Mouse (Mus musculus): ENCODE measurements around the gene Rpl26. TPM values are rescaled to one million over a fixed set of nuclear protein-coding genes. Genes with fewer than 3 reads are reported as not detected.

The Rpl26 gene
- polyA plus RNA-seq (2012; fragmentation: generic; extraction: Trizol) = 100 to 1,000 TPM; 611 to 728 TPM

DNA sequence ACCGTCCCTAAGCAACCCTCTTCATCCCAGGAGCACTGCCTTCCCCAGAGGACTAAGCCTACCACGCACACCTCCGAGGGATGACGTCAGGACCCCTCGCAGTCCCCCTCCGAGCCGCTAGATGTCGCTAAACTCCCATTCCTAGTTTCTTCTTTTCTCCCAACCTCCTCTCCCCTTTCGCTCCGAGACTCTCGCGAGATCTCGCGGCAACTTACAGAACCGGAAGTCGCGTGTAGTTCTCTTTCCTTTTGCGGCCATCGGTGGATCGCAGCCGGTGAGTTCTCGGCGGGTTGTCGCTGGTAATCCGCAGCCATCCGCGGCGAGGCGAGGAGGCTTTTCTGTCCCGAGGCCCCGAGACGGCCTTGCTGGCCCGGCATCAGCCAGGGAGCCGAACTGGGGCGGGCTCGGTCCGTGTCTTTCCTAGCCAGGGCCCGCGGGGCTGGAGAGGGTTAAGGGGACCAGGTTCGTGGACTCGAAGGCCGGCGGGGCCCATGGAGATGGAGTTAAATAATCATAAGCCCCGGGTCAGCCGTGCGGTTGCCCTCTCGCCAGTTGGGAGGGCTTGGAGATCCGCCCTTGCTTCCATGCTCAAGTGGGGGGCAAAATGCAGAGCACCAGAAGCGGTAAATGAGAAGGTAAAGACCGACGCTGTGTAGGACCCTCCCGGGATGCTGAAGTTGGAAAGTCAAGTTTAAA, at the start of gene Rpl26:
TSS of gene Rpl26 (plus strand) at position 233 of the 696 bp plus-strand sequence.

DNA sequence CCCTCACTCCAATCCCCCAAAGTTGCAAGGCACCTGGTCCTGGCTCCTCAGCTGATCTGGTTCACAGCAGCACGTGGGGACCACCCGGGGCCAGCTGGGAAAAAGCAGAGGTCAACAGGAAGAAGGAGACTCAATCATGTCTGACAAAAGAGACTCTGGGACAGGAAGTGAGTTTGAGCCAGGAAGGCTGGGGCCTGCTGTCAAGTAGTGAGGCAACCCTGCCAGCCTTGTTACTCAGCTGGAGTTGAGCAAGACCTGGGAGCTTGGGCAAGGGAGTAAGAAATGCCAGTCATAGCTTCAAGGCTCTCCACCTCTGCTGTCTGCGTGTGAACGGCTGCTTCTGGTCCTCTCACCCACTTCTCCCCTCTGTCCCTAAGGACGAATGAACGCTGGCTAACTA, 29.6 kb upstream of the Rpl26 start, which contains the start of gene Ndel1:
TSS of gene Ndel1 (minus strand) at position 111 of the 400 bp plus-strand sequence.

DNA sequence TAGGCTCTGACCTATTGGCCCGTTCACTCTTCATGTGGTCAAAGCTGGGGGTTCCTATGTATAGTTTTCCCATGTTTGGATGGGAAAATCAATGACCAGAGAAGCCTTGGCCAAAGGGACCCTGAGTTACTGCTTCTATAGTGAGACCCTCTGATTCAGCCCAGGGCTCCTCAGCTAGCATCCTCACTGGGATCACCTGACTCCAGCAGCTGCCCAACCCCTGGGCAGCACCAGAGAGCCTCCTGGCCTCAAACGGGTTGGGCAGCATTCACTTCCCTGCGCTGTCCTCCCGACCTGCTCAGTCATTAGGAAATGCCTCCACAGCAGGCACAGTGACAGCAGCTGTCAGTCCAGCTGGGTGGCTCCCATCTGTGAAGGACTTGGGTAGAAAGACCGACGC, 13.1 kb upstream of the Rpl26 start, which contains the start of gene Rnf222:
TSS of gene Rnf222 (plus strand) at position 301 of the 400 bp plus-strand sequence.

DNA sequence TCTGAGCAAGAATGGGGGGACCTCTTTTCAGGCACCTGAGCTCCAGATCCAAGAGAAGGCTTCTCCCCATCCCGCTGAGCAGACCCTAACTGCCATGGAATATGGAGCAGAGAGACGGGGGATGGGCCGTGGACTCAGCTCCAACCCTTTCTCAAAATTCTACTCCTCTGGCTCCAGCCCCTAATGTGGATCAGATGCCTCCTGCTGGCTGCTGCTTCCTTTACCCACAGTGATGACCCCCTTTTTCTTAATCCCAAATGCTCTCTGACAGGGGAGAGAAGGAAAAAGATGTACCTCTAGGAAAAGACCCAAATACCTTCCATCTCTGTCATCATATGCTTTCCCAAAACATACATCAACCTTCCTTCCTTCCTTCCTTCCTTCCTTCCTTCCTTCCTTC, 25.6 kb downstream of the Rpl26 start, which contains the start of gene Odf4:
TSS of gene Odf4 (minus strand) at position 101 of the 400 bp plus-strand sequence.

Other genes starting within 250 kb of the Rpl26 start
- 10 to 100 TPM in 1 of 2 experiments, 1 to 10 TPM in 1; 8.5 to 78.9 TPM for gene Myh10, start 210.0 kb upstream of the Rpl26 start, polyA plus RNA-seq (2012; fragmentation: generic; extraction: Trizol)
- 10 to 100 TPM in 1 of 2 experiments, 1 to 10 TPM in 1; 3.2 to 33.9 TPM for gene Ndel1, start 29.7 kb upstream of the Rpl26 start, polyA plus RNA-seq (2012; fragmentation: generic; extraction: Trizol)
- gene Rnf222, start 13.0 kb upstream of the Rpl26 start, polyA plus RNA-seq (2012; fragmentation: generic; extraction: Trizol) = under 1 TPM in 1 of 2 experiments, not detected in 1; 0.01 TPM
- not detected for gene Odf4, start 25.5 kb downstream of the Rpl26 start, polyA plus RNA-seq (2012; fragmentation: generic; extraction: Trizol)
- gene Arhgef15, start 55.9 kb downstream of the Rpl26 start, polyA plus RNA-seq (2012; fragmentation: generic; extraction: Trizol) = 1 to 10 TPM in 1 of 2 experiments, under 1 TPM in 1; 0.97 to 1.1 TPM
- 1 to 10 TPM in 1 of 2 experiments, under 1 TPM in 1; 0.91 to 4.0 TPM for gene Slc25a35, start 66.5 kb downstream of the Rpl26 start, polyA plus RNA-seq (2012; fragmentation: generic; extraction: Trizol)
- 10 to 100 TPM; 27.7 to 48.0 TPM for gene Rangrf, start 73.6 kb downstream of the Rpl26 start, polyA plus RNA-seq (2012; fragmentation: generic; extraction: Trizol)
- 1 to 10 TPM; 6.8 to 7.2 TPM for gene Pfas, start 106.9 kb downstream of the Rpl26 start, polyA plus RNA-seq (2012; fragmentation: generic; extraction: Trizol)
- 10 to 100 TPM; 57.4 to 66.2 TPM for gene Ctc1, start 114.3 kb downstream of the Rpl26 start, polyA plus RNA-seq (2012; fragmentation: generic; extraction: Trizol)
- 10 to 100 TPM; 33.9 to 67.3 TPM for gene Aurkb, start 144.1 kb downstream of the Rpl26 start, polyA plus RNA-seq (2012; fragmentation: generic; extraction: Trizol)
- 10 to 100 TPM; 13.1 to 23.4 TPM for gene Borcs6, start 158.1 kb downstream of the Rpl26 start, polyA plus RNA-seq (2012; fragmentation: generic; extraction: Trizol)
- 10 to 100 TPM; 73.7 to 88.9 TPM for gene Tmem107, start 169.2 kb downstream of the Rpl26 start, polyA plus RNA-seq (2012; fragmentation: generic; extraction: Trizol)
- 10 to 100 TPM; 16.1 to 69.3 TPM for gene Vamp2, start 186.9 kb downstream of the Rpl26 start, polyA plus RNA-seq (2012; fragmentation: generic; extraction: Trizol)
- gene Per1, start 193.6 kb downstream of the Rpl26 start, polyA plus RNA-seq (2012; fragmentation: generic; extraction: Trizol) = 10 to 100 TPM in 1 of 2 experiments, 1 to 10 TPM in 1; 3.3 to 14.3 TPM
- gene Hes7, start 218.8 kb downstream of the Rpl26 start, polyA plus RNA-seq (2012; fragmentation: generic; extraction: Trizol) = under 1 TPM; 0.16 to 0.19 TPM
- 1 to 10 TPM in 1 of 2 experiments, under 1 TPM in 1; 0.55 to 2.0 TPM for gene 9130213A22Rik, start 221.0 kb downstream of the Rpl26 start, polyA plus RNA-seq (2012; fragmentation: generic; extraction: Trizol)
- gene Aloxe3, start 224.3 kb downstream of the Rpl26 start, polyA plus RNA-seq (2012; fragmentation: generic; extraction: Trizol) = under 1 TPM; 0.07 to 0.34 TPM

Data from C3H10T1/2 (cell line).